Mouse (Mus musculus) thymus, postnatal 36 days (tissue): ENCODE measurements around the gene Cldn22.

ENCODE experiments used
- DNase-seq, 2 experiments: peaks; one replicate each; pipeline ENCODE4 v3.0.0; 2022; ENCODE audit warnings: mixed read lengths in 2 of 2

The Cldn22 gene

GRCm38 (mm10) chr8:47833944-47834343 lies 9.7 kb downstream of the Cldn22 start:
- no peak for DNase-seq

DNA sequence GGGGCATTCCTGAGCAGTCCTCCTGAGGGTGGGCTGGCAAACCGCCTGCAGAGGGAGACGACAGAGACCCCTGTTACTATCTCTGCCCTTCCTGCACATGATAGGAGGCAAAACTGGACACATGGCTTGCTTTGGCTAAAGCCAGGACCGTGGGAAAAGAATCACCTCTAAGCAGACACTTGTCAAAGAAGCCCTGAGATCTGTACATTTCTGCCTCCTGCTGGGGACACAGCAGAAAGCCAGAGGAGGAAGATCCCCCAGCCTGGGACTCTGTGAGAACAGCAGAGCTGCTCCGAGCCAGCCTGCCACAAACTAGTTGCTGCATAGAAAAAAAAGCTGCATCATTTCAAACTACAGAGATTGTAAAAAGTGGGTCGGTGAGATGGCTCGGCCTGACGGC lies 18.8 kb downstream of the Cldn22 start:
- no peak for DNase-seq

DNA sequence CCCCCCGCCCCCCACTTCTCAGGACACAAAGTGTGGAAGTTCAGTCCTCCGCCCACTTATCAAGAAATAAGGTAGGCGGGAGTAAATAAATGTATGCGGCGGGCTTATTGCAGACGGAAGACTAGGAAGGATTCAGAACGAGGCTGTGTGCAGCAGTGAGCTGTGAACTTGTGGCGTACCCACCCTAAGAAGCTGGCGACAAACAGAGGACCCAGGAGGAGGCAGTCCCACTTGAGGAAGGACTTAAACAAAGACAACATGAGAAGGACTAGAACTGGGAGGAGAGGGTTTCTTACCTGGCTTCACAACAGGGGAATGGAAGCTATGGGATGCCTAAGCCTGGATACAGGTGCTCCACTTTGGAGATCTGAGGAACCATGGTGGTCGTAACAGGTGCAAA lies 19.4 kb downstream of the Cldn22 start:
- no peak for DNase-seq

DNA sequence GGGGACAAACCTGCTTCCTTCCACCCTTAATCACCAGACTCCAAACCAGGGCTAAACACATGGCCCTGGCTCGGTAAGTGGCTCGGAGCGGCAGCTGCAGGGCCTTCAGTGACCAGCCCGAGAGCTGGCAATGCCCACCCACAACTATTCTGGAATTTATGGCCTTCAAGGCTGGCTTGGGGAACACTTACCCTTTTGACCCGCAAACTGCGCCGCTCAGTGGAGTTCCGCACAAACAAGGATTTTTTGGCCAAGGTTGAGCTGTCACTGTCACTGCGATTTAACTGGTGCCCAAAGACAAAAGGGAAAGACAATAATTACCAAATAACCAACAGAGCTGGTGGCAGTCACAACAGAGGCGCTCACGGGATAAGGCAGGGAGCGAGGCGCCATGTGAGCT lies 21.7 kb downstream of the Cldn22 start:
- no peak for DNase-seq

- DNase-seq = no peak
Observed at GRCm38 (mm10) chr8:47847161-47847560, 22.9 kb downstream of the Cldn22 start.

DNA sequence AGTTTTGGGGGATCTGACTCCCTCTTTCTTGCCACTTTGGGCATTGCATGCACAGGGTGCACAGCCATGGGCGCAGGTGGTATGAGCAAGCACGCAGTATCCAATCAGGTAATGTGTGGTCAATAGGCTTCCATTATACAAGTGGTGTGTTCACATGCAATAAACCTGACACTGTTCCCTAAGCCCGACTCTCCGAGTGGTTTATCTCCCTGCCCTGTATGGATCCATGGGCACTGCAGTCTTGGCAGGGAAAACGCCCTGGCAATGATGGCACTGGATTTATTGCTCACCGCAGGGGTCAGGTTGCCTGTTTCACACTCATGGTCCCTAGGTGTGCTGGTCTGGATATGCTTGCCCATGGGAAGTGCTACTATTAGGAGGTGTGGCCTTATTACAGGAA lies 23.6 kb downstream of the Cldn22 start:
- DNase-seq = no peak

- peak in 1 of 2 experiments; percentile 15 for DNase-seq
Observed at GRCm38 (mm10) chr8:47849842-47850241, 25.6 kb downstream of the Cldn22 start.

GRCm38 (mm10) chr8:47851824-47852502 lies 27.7 kb downstream of the Cldn22 start:
- peak; percentile 19 to 26 for DNase-seq

GRCm38 (mm10) chr8:47852737-47853136 lies 28.5 kb downstream of the Cldn22 start:
- DNase-seq = peak; percentile 36 to 44

- no peak for DNase-seq
Observed at GRCm38 (mm10) chr8:47853356-47853755, 29.1 kb downstream of the Cldn22 start.

- DNase-seq = no peak
Observed at GRCm38 (mm10) chr8:47859259-47859658, 35.0 kb downstream of the Cldn22 start.

GRCm38 (mm10) chr8:47866568-47866967 lies 42.3 kb downstream of the Cldn22 start:
- no peak for DNase-seq

- DNase-seq = peak; percentile 67 to 73
Observed at GRCm38 (mm10) chr8:47867067-47867466, 42.8 kb downstream of the Cldn22 start.

DNA sequence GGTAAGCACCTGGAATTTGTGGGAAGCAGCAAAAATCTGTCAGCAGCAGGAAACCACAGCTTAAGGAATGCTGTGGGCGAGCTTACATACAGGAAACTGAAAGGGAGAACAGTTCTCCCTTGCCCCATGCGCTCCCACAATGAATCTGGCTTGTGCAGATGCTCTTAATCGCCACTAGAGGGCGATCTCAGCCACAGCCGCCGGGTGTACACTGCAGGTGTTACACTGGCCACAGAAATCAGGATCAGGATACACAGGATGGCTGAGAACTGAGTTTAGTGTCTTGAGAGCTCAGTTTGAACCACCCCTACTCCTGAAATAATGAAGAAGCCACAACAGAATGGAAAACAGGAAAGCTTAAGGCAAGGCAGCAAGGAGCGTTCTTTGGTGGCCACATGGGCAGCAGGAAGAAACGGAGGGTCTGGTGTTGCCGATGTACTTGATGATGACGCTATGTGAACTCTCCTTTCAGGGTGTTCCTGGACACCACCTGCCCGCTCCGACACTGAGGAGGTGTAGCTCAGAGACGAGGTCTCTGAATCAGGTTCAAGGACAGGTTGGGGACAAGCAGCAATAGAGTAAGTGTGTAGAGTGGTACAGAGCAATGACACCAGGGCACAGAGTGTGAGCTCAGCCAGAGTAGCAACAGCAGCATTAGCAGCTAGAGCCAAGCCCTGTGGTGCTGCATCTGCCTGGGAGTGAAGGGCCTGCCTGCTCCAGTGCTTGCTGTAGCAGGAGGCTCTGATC lies 48.3 kb downstream of the Cldn22 start:
- DNase-seq = no peak

DNA sequence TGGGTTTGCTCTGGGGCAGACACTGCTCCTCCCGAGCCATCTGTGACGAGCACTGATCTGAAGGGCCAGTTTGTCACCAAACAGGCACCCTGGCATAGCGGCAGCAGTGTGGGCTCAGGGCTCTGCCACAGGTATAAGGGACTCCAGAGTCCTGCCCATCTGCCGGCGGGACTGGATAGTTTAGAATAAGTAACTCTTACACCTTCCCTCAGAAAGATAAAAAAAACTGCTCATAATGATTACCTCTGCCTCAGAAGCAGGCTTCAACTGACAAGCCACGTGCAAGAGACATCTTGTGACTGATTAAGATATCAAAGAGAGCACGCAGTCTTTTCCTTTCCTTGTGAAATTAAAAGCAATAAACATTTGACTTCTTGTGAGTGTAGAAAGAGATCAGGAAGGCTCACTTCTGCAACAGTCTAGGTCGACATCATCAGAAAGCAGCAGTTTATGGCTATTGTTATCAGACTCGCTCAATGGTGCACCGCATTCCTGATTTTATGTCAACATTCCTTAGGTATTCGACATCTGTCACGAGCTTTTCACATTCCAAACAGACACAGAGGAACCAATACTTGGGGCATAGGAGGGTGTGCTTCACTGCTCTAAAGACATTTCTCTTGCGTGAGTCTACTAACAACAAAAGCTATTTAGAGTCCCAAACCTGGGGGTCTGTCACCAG lies 50.4 kb downstream of the Cldn22 start:
- no peak for DNase-seq
